Mouse (Mus musculus): ENCODE measurements at regions not wholly inside any gene's neighbourhood (a gene's known extent, or its start where the extent isn't known, plus 50 kb on each side); places are given as distances from the start of the nearest gene placed in this dataset.

- 81% methylated on average over 6 of the region's 6 CpGs for WGBS
- no peak for DNase-seq (ENCODE audit: low read depth in 1 of 2, low spot score in 2 of 2)
- Histone ChIP-seq H3K27ac (ENCODE audit: insufficient read depth, low read length) (no peak overlapping the region), H3K27me3 (ENCODE audit: control insufficient read depth, insufficient read depth, low read length) (no peaks in the 10 kb centered on the region), H3K36me3 (ENCODE audit: control insufficient read depth, insufficient read depth, low read length) (no peaks in the 10 kb centered on the region), H3K4me1 (ENCODE audit: control insufficient read depth, insufficient read depth, insufficient read length) (no peaks in the 10 kb centered on the region), H3K4me3 (ENCODE audit: extremely low read depth, insufficient read depth, insufficient read length) (no peak overlapping the region)
- TF ChIP-seq POLR2A (IDR thresholded peaks at IDR 0.05; ENCODE audit: low read depth, low read length) = no peak
- TF ChIP-seq CTCF (IDR thresholded peaks at IDR 0.05; ENCODE audit: extremely low read depth, insufficient read depth, insufficient read length, insufficient replicate concordance) = no peak
These were observed 204.8 kb upstream of the Gm6793 start for GRCm38 (mm10) chr8:112219656-112220055.

GRCm38 (mm10) chr8:112212170-112212569 is 197.3 kb upstream of the Gm6793 start:
- no peak for TF ChIP-seq POLR2A (IDR thresholded peaks at IDR 0.05; ENCODE audit: low read depth, low read length)
- TF ChIP-seq CTCF (IDR thresholded peaks at IDR 0.05; ENCODE audit: extremely low read depth, insufficient read depth, insufficient read length, insufficient replicate concordance) = no peak
- 91% methylated on average over 5 of the region's 5 CpGs for WGBS
- Histone ChIP-seq H3K4me1 (ENCODE audit: control insufficient read depth, insufficient read depth, insufficient read length) (no peaks in the 10 kb centered on the region), H3K36me3 (ENCODE audit: control insufficient read depth, insufficient read depth, low read length) (no peaks in the 10 kb centered on the region), H3K27ac (ENCODE audit: insufficient read depth, low read length) (no peak overlapping the region), H3K4me3 (ENCODE audit: extremely low read depth, insufficient read depth, insufficient read length) (no peak overlapping the region), H3K27me3 (ENCODE audit: control insufficient read depth, insufficient read depth, low read length) (no peaks in the 10 kb centered on the region)
- DNase-seq (ENCODE audit: low read depth in 1 of 2, low spot score in 2 of 2) = no peak

- Histone ChIP-seq H3K4me3 (ENCODE audit: extremely low read depth, insufficient read depth, insufficient read length) (no peak overlapping the region), H3K27ac (ENCODE audit: insufficient read depth, low read length) (no peak overlapping the region), H3K4me1 (ENCODE audit: control insufficient read depth, insufficient read depth, insufficient read length) (no peaks in the 10 kb centered on the region), H3K36me3 (ENCODE audit: control insufficient read depth, insufficient read depth, low read length) (no peaks in the 10 kb centered on the region), H3K27me3 (ENCODE audit: control insufficient read depth, insufficient read depth, low read length) (no peaks in the 10 kb centered on the region)
- no peak for TF ChIP-seq CTCF (IDR thresholded peaks at IDR 0.05; ENCODE audit: extremely low read depth, insufficient read depth, insufficient read length, insufficient replicate concordance)
- no peak for TF ChIP-seq POLR2A (IDR thresholded peaks at IDR 0.05; ENCODE audit: low read depth, low read length)
- DNase-seq (ENCODE audit: low read depth in 1 of 2, low spot score in 2 of 2) = no peak
- WGBS = 80% methylated on average over 1 of the region's 1 CpGs
These were observed 181.6 kb upstream of the Gm6793 start for GRCm38 (mm10) chr8:112196423-112196822.

DNA sequence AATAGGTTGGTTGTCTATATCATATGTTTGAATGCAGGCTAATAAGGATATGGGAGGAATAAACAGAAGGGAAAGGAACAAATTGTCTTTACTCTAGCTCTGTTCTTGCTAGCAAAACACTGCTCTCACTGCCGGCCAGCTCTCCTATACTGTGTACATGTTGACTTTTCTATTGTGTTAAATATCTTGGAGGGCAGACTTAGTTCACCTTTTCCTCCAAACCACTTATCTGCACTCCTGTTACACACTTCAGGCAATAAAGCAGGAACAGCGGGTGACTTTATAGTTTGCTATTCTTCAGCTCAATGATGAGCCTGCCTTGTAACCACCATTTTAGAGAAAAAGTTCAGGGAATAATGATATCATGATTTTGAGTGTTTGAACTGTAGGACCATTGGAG is 181.0 kb upstream of the Gm6793 start:
- Histone ChIP-seq H3K4me3 (ENCODE audit: extremely low read depth, insufficient read depth, insufficient read length) (no peak overlapping the region), H3K4me1 (ENCODE audit: control insufficient read depth, insufficient read depth, insufficient read length) (no peaks in the 10 kb centered on the region), H3K27me3 (ENCODE audit: control insufficient read depth, insufficient read depth, low read length) (no peaks in the 10 kb centered on the region), H3K36me3 (ENCODE audit: control insufficient read depth, insufficient read depth, low read length) (no peaks in the 10 kb centered on the region), H3K27ac (ENCODE audit: insufficient read depth, low read length) (no peak overlapping the region)
- no peak for TF ChIP-seq CTCF (IDR thresholded peaks at IDR 0.05; ENCODE audit: extremely low read depth, insufficient read depth, insufficient read length, insufficient replicate concordance)
- no peak for TF ChIP-seq POLR2A (IDR thresholded peaks at IDR 0.05; ENCODE audit: low read depth, low read length)
- DNase-seq (ENCODE audit: low read depth in 1 of 2, low spot score in 2 of 2) = no peak
- 52% methylated on average over 2 of the region's 2 CpGs for WGBS

- H3K27me3 ChIP-seq (ENCODE audit: control insufficient read depth, insufficient read depth, low read length) = no peaks in the 10 kb centered on the region
- H3K27ac ChIP-seq (ENCODE audit: insufficient read depth, low read length) = no peak overlapping the region
- WGBS = 80% methylated on average over 3 of the region's 3 CpGs
- H3K4me3 ChIP-seq (ENCODE audit: extremely low read depth, insufficient read depth, insufficient read length) = no peak overlapping the region
- TF ChIP-seq POLR2A (IDR thresholded peaks at IDR 0.05; ENCODE audit: low read depth, low read length) = no peak
- no peak for TF ChIP-seq CTCF (IDR thresholded peaks at IDR 0.05; ENCODE audit: extremely low read depth, insufficient read depth, insufficient read length, insufficient replicate concordance)
- no peak for DNase-seq (ENCODE audit: low read depth in 1 of 2, low spot score in 2 of 2)
- no peaks in the 10 kb centered on the region for H3K36me3 ChIP-seq (ENCODE audit: control insufficient read depth, insufficient read depth, low read length)
- no peaks in the 10 kb centered on the region for H3K4me1 ChIP-seq (ENCODE audit: control insufficient read depth, insufficient read depth, insufficient read length)
These were observed 177.0 kb upstream of the Gm6793 start for GRCm38 (mm10) chr8:112191846-112192245.

DNA sequence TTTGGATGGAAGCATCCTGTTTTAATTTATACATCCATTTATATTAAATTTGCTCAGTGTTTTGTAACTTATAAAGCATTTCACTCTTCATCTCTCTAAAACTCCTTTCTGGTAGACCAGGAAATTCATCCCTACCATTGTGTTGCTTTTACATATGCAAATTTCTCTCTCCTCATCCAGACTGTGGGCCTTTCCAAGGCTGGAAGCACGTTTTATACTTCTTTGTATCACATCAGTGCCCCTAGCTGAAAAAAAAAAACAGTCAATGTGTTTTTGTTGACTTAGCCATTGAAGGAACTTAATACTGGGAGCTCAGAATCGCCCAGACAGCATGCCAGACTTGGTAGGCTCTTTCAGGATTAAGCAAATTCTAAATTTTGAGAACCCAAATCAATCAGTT is 174.9 kb upstream of the Gm6793 start:
- Histone ChIP-seq H3K4me1 (ENCODE audit: control insufficient read depth, insufficient read depth, insufficient read length) (no peaks in the 10 kb centered on the region), H3K27me3 (ENCODE audit: control insufficient read depth, insufficient read depth, low read length) (no peaks in the 10 kb centered on the region), H3K27ac (ENCODE audit: insufficient read depth, low read length) (no peak overlapping the region), H3K36me3 (ENCODE audit: control insufficient read depth, insufficient read depth, low read length) (no peaks in the 10 kb centered on the region), H3K4me3 (ENCODE audit: extremely low read depth, insufficient read depth, insufficient read length) (no peak overlapping the region)
- no peak for DNase-seq (ENCODE audit: low read depth in 1 of 2, low spot score in 2 of 2)
- WGBS = 23% methylated on average over 2 of the region's 2 CpGs
- TF ChIP-seq CTCF (IDR thresholded peaks at IDR 0.05; ENCODE audit: extremely low read depth, insufficient read depth, insufficient read length, insufficient replicate concordance) = no peak
- TF ChIP-seq POLR2A (IDR thresholded peaks at IDR 0.05; ENCODE audit: low read depth, low read length) = no peak

GRCm38 (mm10) chr8:112170184-112170583 is 155.3 kb upstream of the Gm6793 start:
- no peak for DNase-seq (ENCODE audit: low read depth in 1 of 2, low spot score in 2 of 2)
- Histone ChIP-seq H3K27me3 (ENCODE audit: control insufficient read depth, insufficient read depth, low read length) (no peaks in the 10 kb centered on the region), H3K36me3 (ENCODE audit: control insufficient read depth, insufficient read depth, low read length) (no peaks in the 10 kb centered on the region), H3K4me3 (ENCODE audit: extremely low read depth, insufficient read depth, insufficient read length) (no peak overlapping the region), H3K4me1 (ENCODE audit: control insufficient read depth, insufficient read depth, insufficient read length) (no peaks in the 10 kb centered on the region), H3K27ac (ENCODE audit: insufficient read depth, low read length) (no peak overlapping the region)
- TF ChIP-seq CTCF (IDR thresholded peaks at IDR 0.05; ENCODE audit: extremely low read depth, insufficient read depth, insufficient read length, insufficient replicate concordance) = no peak
- no peak for TF ChIP-seq POLR2A (IDR thresholded peaks at IDR 0.05; ENCODE audit: low read depth, low read length)
- WGBS = 96% methylated on average over 1 of the region's 1 CpGs

All from spleen, adult 2 months (tissue).